Mouse (Mus musculus) NIH3T3 (cell line): ENCODE data around the gene Suclg1.
A peak's percentile ranks its signal among the peaks of the same experiment; 100 is the strongest.

Experiments
- DNase-seq: peaks from one replicate; pipeline ENCODE4 v3.0.0-alpha.2; 2012; ENCODE audit warnings: low read depth

The Suclg1 gene

GRCm38 (mm10) chr6:73249851-73250250, 1.7 kb downstream of the Suclg1 start:
- no peak for DNase-seq

DNA sequence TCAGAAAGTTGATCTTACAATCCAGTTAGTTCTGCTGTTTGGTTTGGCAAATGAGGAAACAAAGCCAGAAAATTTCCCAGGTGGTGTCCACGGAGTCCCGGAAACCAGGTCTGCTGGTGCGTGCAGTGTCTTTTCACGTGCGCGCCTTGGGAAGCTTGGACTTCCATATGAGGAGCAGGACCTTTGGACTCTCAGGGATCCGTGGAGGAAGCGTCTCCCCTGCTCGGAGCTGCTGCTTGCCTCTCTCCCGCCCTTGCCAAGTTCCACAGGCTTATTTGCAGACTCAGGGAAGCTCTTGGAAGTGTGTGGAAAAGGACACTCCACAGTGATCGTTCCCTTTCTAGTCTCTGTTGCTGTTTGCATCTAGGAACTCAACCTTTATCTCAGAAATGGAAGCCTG, 3.2 kb downstream of the Suclg1 start:
- no peak for DNase-seq

DNA sequence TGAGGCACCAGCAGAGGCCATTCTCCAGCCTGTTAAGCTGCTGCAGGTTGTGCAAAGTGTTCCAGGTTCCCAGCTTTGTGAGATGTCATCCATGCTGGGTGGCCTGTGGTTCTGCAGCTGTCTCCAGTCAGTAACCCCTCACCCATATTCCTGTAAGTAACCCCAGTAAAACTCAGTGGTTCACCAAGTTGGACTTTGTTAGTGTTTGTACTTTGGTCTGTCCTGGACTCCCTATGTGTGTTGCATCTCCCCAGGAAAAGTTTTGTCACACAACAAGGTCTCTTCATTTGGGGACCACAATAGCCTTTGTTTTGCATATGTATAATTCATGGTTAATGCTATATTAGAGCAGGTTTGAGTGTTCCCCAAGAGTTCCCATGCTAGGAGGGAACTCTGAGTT, 4.2 kb downstream of the Suclg1 start:
- no peak for DNase-seq

DNA sequence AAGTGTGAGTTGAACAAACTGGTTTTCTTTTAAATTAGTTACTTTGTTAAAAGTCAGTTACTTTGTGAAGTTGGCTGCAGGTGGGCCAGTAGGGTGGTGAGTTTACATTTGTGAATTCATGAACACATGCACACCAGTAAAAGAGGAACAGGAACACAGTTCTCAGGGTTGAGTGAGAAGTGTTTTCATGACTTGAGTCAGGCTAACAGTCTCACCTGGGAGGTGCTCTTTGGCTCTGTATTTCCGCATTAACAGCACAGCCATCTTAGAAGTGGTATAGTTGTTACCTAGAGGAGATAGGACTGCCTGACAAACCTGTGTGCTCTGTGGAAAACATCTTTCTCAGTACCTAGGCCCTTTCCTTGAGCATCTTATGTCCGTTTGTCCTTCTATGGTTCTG, 4.8 kb downstream of the Suclg1 start:
- DNase-seq = no peak

- no peak for DNase-seq
Observed at GRCm38 (mm10) chr6:73253584-73253983, 5.4 kb downstream of the Suclg1 start.

- DNase-seq = no peak
Observed at GRCm38 (mm10) chr6:73254307-73255228, 6.4 kb downstream of the Suclg1 start.

DNA sequence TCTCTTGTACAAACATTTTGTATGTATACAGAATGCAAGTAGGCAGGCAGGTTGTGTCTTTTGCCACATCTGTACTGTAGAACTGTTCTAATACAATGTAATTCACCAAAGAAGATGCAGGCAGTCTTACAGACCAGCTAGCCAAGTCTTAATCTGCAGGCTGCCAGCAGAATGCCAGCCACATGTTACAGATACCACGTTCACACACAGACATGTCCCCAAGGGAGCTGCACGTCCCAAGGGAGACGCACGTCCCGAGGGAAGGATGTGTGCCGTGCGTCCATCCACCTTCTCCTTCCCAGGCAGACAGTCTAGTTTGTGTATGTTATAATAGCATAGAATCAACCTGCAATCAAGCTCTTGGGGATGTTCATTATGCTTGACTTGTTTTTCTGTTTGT, 8.9 kb downstream of the Suclg1 start:
- DNase-seq = no peak

- no peak for DNase-seq
Observed at GRCm38 (mm10) chr6:73260110-73260509, 11.9 kb downstream of the Suclg1 start.

DNA sequence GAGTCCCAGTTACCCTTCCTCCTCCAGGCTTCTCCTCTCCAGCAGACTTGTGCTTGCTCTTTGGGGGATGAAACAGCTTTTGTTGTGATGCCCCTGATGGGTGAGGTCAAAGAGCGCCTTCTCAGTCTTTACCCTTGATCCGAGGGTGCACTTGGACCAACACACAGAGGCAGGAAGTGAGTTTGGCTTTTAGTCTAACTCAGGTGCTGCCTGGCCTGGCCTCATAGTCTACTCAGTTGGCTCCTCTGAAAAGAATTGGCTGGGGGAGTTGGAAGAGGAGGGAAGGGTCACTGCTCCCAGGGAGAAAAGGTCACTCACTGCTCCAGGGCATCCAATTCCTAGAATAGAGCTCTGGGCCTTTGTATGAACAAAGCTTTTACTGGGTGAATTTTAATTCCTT, 16.6 kb downstream of the Suclg1 start:
- DNase-seq = no peak

DNA sequence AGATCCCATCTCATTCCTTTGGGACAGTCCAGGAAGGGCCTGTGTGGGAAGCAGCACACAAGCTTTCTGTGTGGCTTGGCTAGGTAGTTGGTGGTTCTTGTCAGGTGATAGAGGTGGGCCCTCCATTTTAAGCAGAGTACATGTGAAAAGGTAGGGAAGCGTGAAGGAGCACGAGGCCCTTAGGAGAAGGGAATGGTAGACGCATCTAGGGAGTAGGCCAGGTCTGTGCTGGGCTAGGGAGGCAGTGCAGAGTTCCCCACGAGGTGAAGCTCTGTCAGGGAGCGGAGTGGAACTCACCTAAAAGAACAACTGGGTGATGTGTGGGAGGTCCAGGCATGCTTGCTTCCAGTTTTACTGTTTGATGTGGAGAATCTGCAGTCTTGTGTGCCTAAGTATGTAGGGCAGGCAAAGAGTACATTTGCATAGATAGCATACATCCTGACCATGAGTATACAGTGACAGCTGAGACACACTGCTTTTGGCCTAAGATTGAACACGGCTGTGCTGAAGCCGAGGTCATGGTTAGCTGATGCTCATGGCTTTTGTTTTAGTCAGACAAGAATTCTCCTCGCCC, 19.6 kb downstream of the Suclg1 start:
- no peak for DNase-seq

DNA sequence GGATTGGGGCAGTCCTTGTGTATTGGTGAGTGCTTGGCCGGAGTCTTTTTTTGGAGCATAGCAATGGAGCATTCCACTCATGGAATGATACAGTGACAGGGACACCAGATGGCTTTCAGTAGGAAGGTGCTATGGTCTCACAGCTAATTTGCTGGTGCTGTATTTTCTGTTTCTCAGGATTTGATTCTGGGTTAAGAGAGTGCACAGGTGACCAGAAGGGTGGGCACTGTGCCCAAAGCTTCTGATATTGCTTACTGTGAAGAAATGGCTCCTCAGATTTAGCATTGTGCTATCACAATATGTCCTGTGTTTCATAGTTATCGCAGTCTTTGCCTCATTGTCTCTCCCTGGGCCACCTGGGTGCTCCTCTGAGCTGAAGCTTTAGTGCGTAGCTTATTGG, 21.2 kb downstream of the Suclg1 start:
- DNase-seq = no peak

DNA sequence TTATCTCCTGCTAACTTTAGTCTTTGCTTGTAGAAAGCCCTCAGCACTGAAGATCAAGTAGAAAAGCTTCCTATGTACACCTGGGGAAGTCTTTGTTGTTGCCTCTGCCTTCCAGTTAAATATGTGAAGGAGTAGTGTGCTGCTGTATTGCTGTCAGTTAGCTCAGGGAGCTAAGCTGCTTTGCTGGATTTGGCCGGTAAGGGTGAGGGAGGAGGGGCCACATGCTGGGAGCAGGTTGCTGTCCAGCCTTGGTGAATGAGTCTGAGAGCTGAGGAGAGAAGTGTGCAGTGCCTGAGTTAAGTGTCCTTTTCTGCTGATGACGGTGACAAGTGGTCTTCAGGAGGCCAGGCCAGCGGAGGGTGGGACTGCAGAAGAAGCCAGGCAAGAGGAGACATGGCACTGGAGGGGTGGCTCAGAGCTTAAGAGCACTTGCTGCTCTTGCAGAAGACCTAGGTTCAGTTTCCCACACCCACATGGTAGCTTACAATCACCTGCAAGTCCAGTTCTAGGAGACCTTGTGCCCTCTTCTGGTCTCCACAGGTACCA, 23.4 kb downstream of the Suclg1 start:
- DNase-seq = no peak

DNA sequence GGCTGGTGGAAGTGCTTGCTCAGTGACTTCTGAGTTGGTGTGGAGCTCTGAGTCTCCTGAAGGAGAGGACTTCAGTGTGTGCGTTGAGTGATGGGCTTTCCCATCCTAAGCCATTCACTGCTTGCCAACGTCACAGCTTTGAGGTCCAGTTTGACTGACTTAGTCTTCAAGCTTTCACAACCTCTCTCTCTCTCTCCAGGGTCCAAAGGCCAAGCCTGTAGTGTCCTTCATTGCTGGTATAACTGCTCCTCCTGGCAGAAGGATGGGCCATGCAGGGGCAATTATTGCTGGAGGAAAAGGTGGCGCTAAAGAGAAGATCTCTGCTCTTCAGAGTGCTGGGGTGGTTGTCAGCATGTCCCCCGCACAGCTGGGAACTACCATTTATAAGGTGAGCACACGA, 26.8 kb downstream of the Suclg1 start:
- no peak for DNase-seq

- DNase-seq = no peak
Observed at GRCm38 (mm10) chr6:73279681-73280080, 31.5 kb downstream of the Suclg1 start.

DNA sequence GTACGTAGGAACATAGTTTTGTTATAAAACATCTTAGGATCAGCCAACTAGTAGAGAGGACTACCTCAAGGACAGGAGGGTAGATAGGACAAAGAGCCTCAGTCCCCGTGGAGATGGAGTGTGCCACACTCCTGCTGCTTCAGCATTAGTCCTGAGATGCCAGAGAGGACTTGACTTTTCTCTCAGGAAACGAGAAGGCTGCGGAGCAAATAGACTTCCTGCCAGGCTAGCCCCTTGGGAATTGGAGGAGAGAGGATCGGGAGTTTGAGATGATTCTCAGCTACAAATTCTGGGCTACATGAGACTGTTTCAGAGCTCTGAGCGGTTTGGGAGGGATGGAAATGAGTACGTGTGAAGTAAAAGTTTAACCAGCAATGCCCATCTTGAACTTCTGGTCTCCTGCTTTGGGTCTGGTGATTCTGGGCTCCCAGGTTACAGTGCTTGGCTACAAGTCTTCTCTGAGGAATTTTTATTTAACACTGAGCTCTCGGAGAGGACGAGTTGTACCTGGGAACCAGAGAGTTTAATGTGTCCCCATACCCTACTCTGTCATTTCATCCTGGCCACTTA, 32.4 kb downstream of the Suclg1 start:
- no peak for DNase-seq

DNA sequence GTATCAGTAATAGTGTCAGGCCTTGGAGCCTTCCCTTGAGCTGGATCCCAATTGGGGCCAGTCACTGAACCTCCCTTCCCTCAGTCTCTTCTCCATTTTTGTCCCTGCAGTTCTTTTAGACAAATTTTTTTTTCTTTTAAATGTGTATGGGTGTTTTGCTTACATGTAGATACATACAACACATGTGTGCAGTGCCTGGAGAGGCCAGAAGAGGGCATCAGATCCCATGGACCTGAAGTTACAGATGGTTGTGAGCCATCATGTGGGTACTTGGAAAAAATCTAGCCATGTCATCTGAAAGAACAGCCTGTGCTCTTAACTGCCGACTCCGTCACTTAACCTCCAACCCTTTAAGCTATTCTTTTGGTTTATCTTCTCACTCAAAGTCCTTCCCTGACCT, 38.1 kb downstream of the Suclg1 start:
- no peak for DNase-seq

DNA sequence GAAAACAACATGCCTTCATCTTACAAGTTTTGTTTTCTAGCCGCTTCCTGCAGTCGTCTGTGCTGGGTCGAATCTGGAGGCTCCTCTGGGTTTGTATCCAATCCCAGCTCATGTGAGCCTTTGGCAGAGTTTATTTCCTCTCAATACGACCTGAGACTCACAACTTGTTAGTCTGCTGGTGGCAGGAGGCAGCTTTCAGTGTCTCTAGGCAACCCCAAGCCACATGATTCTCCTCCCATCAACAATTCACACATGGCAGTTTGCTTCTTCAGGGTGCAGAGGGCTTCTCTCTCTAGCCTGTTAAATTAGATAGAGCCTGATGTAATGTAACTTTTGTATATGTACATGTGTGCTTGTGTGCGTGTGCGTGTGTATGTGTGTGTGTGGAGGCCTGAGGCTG, 58.7 kb downstream of the Suclg1 start:
- no peak for DNase-seq

GRCm38 (mm10) chr6:73308685-73309520, 60.7 kb downstream of the Suclg1 start:
- no peak for DNase-seq

GRCm38 (mm10) chr6:73311335-73311734, 63.2 kb downstream of the Suclg1 start:
- peak; percentile 16 for DNase-seq

- DNase-seq = peak; percentile 67
Observed at GRCm38 (mm10) chr6:73311786-73312185, 63.6 kb downstream of the Suclg1 start.

DNA sequence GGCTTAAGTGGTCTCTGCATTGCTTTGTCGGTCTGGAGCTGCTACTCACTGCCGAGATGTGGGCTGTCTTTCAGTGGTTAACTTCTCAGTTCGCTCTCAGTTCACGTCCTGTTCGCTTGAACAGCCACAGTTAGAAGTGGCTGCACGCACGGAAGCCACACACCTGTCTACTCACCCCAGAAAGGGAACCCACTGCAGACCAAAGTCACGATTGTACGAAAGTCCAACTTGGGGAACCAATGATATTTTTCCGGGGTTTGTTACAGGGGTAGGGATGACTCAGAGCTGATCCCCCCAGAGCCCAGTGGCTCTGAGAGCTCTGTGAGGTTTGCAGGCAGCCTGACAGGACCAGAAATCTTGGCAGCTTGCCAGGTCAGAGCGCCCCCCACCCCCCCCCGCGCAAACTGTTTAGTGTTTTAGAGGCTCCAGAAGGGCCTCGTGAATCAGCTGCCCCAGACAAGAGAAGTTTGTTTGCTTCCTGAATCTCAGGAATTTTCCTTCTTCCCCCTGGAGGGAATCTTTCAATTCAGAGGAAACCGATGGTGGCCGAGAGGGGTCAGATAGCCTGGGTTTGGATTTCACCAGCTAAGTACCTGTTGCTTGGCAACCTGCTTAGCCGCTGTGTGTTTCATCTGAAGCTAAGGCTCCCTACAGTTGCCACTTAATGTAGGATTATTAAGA, 66.9 kb downstream of the Suclg1 start:
- peak; percentile 74 for DNase-seq

GRCm38 (mm10) chr6:73322306-73322705, 74.1 kb downstream of the Suclg1 start:
- no peak for DNase-seq
